Mouse (Mus musculus) left cerebral cortex, postnatal 10 days (tissue): ENCODE measurements around the gene Traf7. TPM values are rescaled to one million over a fixed set of nuclear protein-coding genes. Genes with fewer than 3 reads are reported as not detected.
A peak's percentile ranks its signal among the peaks of the same experiment; 100 is the strongest.

Source experiments
- DNase-seq, 2 experiments: peaks; one replicate each; pipeline ENCODE4 v3.0.0; 2021 to 2022; ENCODE audit warnings: low spot score in 2 of 2, mixed read lengths in 1 of 2; ENCODE audit errors: extremely low spot score in 1 of 2
- intact Hi-C: fragments of 180-260 bp; cut with DNase I; formaldehyde crosslinking; loops from one replicate; pipeline ENCODE4 v1.15.1; 2025
- total RNA-seq, 2 experiments: library from RNA; stranded (reverse); gene quantifications; 2 replicates each; pipeline ENCODE4 v1.2.3; 2021

Gene Traf7
- total RNA-seq, 2 experiments from 2014 or later, result 105 to 107 TPM

DNA sequence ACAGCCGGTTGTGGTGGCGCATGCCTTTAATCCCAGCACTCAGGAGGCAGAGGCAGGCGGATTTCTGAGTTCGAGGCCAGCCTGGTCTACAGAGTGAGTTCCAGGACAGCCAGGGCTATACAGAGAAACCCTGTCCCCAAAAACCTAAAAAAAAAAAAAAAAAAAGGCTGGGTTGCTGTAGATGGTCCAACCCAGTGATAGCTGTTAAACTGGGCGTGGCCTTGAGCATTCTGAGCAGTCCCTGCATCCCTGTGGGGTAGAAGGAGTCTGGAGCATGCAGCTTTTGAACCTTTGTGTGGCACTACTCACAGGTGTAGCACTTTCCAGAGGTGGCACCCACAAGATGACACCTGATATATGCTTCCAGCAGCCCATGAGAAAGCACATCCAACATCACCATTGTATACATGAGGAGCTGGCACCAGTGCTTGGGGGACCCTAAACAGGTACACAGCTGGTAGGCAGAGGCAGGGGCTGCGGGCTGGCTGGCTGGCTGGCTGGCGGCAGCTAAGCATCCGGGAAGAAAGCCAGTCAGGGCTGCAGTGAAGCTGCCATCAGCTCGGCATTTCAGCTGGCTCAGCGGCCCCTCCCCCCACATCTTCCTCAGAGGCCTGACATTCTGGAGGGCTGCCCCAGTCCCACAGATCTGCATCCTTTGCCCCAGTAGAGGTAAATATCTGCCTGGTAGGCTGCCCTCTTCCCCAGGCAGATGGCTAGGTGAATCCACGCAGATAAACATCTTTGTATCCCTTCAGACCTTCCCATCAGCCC, 42.5 kb downstream of the Traf7 start:
- intact Hi-C loops, result no loop called here
- DNase-seq, result peak; percentile 70 to 80

DNA sequence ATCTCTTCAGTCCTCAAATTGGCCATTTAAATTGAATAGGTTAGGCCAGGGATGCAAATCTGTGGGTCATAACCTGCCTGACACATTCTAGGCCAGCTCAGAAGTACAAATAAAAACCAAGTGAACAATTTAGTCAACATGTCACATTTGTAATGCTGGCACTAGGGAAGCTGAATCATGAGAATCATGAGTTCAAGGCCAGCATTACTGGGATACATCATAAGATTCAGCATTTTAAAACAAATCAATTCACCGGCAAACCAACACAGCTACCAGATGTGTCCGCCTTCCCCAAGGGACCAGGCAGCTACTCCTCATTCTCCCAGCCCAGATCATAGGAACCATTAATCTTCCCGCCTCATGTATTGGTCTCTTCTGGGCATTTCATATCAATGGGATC, 44.2 kb downstream of the Traf7 start:
- no peak for DNase-seq
- intact Hi-C loops, result no loop called here

GRCm38 (mm10) chr17:24481027-24481815, 46.5 kb downstream of the Traf7 start:
- no peak for DNase-seq
- intact Hi-C loops, result no loop called here

DNA sequence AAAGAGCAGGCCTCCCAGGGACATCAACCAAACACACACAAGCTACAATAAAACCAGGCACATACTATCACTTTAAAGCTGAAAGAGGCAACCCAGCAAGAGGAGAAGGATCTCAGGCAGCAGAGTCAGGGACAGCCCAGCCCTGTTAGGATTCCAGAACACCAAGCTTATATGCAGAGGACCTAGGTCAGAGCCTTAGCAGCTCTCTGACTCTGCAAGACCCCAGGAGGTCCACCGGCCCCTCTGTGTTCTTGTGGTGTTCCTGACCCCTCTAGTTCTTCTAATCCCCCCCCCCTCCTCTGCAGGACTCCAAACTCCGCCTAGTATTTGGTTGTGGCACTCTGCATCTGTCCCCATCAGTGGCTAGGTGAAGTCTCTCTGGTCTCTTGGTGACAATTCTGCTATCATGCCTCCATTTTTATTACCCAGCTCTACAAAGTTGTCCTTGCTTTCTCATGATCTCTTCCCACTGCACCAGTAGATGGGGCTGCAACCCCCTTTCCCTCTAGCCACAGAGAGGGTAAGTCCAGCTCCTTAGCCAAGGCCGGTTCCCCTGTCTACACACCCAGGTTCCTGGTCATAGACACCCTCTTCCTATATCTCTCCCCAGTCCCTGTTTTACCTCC, 47.4 kb downstream of the Traf7 start:
- intact Hi-C loops, result no loop called here
- no peak for DNase-seq

GRCm38 (mm10) chr17:24479431-24479830, 48.3 kb downstream of the Traf7 start:
- intact Hi-C loops, result no loop called here
- no peak for DNase-seq

GRCm38 (mm10) chr17:24478663-24479380, 48.9 kb downstream of the Traf7 start, which contains the start of gene Mlst8:
TSS of gene Mlst8 (minus strand) at chr17:24479078.
- intact Hi-C loops, result no loop called here
- peak; percentile 94 to 98 for DNase-seq

DNA sequence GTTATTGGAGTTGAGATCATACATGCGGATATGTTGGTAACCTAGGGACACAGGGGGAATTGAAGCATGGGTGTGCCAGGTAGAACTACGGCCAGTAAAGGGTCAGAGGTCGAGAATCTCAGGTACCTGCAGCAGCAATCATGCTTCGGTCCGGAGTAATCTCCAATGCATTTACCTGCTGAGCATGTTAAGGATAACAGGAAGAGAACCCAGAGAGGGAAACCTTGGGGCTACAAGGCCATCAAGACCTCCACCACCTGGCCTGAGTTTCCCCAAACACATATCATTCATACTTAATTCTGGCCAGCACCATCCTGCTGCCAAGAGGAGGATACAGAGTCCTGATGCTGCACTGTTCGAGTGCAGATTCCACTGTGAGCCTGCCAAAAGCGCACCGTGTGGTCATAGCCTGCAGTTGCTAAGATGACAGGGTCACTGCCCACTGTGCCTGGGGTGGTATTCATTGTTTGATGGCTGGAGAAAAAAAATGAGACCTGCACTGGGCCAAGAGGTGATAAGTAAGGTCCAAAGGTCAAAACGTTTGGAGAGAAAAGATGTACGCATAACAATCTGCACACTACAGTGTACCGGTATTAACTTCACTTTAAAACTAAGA, 49.6 kb downstream of the Traf7 start:
- intact Hi-C loops, result no loop called here
- peak in 1 of 2 experiments; percentile 49 for DNase-seq

DNA sequence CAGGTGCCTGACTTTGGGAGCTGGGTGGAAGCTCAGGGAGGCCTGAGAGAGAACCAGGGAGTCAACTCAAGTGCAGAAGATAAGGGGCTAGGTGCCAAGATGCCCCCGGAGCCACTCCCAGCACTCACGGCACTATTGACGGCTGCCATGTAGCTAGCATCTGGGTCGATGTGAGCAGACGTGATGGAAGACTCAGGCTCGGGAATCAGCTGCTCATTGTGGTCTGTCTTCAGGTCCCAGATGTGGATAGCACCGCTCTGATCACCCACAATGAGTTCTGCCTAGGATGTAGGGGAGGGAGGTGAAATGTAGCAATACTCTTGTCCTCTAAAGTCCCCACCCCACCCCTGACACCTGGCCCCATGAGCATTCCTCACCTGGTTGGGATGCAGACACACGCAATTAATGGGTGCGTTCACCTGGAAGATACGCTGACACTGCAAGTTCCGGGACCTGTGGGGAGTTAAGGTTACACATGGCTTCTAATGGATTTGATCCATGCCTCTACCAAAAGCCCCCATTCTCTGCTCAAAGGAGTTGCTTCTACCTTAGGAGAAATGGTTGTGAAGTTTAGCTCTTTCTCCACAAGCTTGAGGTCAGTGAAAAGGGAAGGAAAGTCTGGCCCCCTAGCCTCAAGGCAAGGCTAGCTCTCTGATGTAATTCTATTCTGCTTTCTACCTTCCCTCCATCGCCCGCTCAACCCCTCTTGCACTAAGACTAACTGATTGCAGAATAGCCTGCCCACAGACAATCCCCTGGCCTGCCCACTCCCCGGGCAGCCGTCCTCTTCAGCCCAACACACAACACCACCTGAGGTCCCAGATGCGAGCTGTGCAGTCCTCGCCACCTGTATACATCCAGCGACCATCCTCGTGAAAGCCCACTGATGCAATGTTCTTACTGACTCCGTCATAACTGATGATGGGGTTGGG, 50.4 kb downstream of the Traf7 start:
- intact Hi-C loops, result no loop called here

DNA sequence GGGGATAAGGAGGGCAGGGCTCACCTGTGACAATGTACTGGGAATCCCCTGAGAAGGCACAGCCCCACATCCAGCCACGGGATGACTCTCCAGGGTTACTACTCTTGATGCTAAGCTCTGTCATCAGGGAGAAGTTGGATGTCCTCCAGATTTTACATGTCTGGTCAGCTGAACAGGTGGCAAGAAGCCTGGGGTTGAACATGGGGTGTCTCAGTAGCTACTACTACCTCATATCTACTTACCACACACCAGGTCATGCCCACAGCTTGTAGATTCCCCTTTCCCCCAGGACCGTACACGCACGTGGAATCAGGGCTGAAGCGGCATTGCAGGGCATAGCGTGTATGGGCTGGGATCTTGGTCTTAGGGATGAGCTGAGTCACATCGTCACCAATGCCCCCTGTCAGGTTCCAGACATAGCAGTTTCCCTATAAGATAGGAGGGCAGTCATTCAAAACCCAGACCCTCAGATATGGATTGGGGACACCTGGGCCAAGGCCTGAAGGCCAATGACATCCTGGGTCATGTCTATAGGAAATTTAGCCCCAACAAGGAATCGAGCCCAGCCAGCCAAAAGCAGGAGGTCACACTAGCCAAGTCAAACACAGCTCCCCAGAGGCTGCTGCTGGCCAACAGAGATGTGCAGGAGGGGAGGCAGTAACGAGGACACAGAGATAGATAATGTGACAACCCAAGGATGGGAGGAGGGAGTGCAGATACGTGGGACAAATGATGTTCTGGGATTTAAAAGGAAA, 51.5 kb downstream of the Traf7 start:
- no peak for DNase-seq
- intact Hi-C loops, result no loop called here

More for the DNA sequence above, 50.4 kb downstream of the Traf7 start:
- no peak for DNase-seq

- no peak for DNase-seq
- intact Hi-C loops, result no loop called here
Measured at GRCm38 (mm10) chr17:24475586-24475985, 52.2 kb downstream of the Traf7 start.

GRCm38 (mm10) chr17:24474557-24474956, 53.2 kb downstream of the Traf7 start:
- intact Hi-C loops, result no loop called here
- DNase-seq, result peak in 1 of 2 experiments; percentile 63

DNA sequence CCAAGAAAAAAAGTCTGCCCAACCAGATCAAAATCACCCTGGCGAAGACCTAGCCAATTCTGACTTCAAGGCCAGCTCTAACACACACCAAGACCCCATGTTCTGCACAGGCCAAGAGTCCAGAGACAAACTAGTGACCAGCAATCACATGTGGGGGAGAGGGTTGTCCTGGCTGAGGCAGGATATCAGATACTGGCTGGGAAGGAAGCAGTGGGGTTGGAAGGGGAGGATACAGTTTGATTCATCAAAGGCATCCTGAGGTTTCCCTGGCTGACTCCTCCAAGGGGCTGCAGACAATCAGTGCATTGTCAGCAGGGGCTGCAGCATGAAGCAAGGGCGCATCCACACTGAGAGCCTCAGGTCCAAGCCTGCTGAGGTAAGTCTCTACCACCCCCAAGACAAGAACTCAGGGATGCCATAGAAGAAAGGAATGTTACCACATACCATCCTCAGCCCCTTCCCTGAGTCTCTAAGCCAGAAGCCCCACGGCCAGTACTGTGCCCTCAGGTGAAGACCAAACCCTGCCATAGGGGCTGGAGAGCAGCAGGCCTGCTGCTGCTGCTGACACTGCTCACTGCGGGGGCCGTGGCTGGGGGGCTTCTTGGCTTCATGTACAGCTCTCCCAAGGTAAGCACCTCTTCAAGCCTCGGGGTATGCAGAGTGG, 54.0 kb downstream of the Traf7 start, which contains the start of gene Bricd5:
Bricd5 (plus strand) TSS at position 273 of the 664 bp plus-strand sequence.
- intact Hi-C loops, result no loop called here
- DNase-seq, result no peak

GRCm38 (mm10) chr17:24472512-24472911, 55.2 kb downstream of the Traf7 start:
- intact Hi-C loops, result no loop called here

DNA sequence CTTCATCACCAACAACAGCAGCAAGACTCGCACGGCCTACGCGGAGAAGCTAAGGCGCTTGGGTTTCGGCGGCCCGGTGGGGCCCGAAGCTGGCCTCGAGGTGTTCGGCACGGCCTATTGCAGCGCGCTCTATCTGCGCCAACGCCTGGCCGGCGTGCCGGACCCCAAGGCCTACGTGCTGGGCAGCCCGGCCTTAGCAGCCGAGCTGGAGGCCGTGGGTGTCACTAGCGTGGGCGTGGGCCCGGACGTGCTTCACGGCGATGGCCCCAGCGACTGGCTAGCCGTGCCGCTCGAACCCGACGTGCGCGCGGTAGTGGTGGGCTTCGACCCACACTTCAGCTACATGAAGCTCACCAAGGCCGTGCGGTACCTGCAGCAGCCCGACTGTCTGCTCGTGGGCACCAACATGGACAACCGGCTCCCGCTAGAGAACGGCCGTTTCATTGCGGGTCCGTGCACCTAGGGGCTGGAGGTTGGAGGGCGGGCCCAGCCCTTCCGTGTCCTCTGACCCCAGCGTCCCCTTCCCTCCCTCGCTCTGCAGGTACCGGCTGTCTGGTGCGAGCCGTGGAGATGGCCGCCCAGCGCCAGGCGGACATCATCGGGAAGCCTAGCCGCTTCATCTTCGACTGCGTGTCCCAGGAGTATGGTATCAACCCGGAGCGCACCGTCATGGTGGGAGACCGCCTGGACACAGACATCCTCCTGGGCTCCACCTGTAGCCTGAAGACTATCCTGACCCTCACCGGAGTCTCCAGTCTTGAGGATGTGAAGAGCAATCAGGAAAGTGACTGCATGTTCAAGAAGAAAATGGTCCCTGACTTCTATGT, 56.8 kb downstream of the Traf7 start:
- intact Hi-C loops, result no loop called here
- DNase-seq, result peak in 1 of 2 experiments; percentile 77

More at GRCm38 (mm10) chr17:24472512-24472911, 55.2 kb downstream of the Traf7 start:
- DNase-seq, result peak in 1 of 2 experiments; percentile 65

- intact Hi-C loops, result no loop called here
Measured at GRCm38 (mm10) chr17:24469910-24470602, 57.7 kb downstream of the Traf7 start, which contains the start of the genes E4f1 and Pgp. TSS of gene E4f1 (minus strand) at chr17:24470313. TSS of gene Pgp (plus strand) at chr17:24470392.

More at GRCm38 (mm10) chr17:24469910-24470602, 57.7 kb downstream of the Traf7 start, which contains the start of the genes E4f1 and Pgp:
- DNase-seq, result peak; percentile 99 to 100
